Mouse (Mus musculus) neutrophil, adult 65 days (primary cell): Measurements from ENCODE around the gene Gm884. TPM values are rescaled to one million over a fixed set of nuclear protein-coding genes. Genes with fewer than 3 reads are reported as not detected.

Experiments
- total RNA-seq: library from RNA; stranded (reverse); gene quantifications from 2 replicates; pipeline ENCODE4 v1.2.4, GENCODE M21; 2023

Gm884 gene
- total RNA-seq = not detected in 2 replicates

GRCm38 (mm10) chr11:103621040-103621439 is at the start of gene Gm884:
Gene Gm884 (minus strand): TSS chr11:103621140.

GRCm38 (mm10) chr11:103649301-103649982 is 28.5 kb upstream of the Gm884 start, which contains the start of gene Rprml:
Gene Rprml (plus strand): TSS chr11:103649570.

GRCm38 (mm10) chr11:103638790-103639189 is 17.9 kb upstream of the Gm884 start, which contains the start of gene Lyzl6:
Gene Lyzl6 (minus strand): TSS chr11:103638890.

DNA sequence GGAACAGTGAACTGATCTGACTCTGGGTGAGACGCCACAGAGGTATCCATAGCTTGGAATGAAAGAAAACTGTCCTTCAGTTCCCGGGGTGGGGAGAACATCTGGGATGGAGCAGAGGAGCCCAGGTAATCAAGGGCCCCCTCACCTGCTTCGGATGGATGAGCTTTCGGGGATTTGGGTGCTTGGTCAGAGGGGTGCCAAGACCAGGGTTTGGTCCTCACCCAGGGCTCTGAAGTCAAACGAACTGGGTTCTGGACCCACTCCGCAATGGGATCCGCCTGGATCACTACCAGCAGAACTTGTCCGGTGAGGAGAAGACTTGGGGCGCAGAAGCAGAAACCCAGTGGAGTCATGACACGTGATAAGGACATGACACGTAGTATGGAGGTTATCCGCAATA is 116.4 kb downstream of the Gm884 start, which contains the start of gene Lrrc37a:
Lrrc37a (minus strand) TSS at position 101 of the 400 bp plus-strand sequence.

Other genes starting within 250 kb of the Gm884 start
- 52.4 and 67.9 TPM in 2 replicates for gene Plekhm1, start 208.5 kb downstream of the Gm884 start, total RNA-seq
- not detected in 2 replicates for gene Lrrc37a, start 116.5 kb downstream of the Gm884 start, total RNA-seq
- gene Lyzl6, start 17.8 kb upstream of the Gm884 start, total RNA-seq = not detected in 2 replicates
- not detected in 2 replicates for gene Rprml, start 28.4 kb upstream of the Gm884 start, total RNA-seq
- 57.1 and 64.0 TPM in 2 replicates for gene Gosr2, start 76.8 kb upstream of the Gm884 start, total RNA-seq
- not detected in 2 replicates for gene Wnt9b, start 128.7 kb upstream of the Gm884 start, total RNA-seq
- not detected in 2 replicates for gene Wnt3, start 153.0 kb upstream of the Gm884 start, total RNA-seq